Mouse (Mus musculus) intestine, embryonic 14.5 days (tissue): ENCODE measurements at regions not wholly inside any gene's neighbourhood (a gene's known extent, or its start where the extent isn't known, plus 50 kb on each side); places are given as distances from the start of the nearest gene placed in this dataset.

Experiments used
- ATAC-seq: fragments of 200-750 bp; cut with Nextera tagmentation; replicated peaks from 2 replicates; pipeline ENCODE4 v1.8.0; 2017; ENCODE audit warnings: low read depth, moderate number of reproducible peaks, moderate TSS enrichment, moderate library complexity; ENCODE audit not compliant: low FRiP score, low TSS enrichment
- DNase-seq: peaks from one replicate; pipeline ENCODE4 v3.0.0-alpha.2; 2018; ENCODE audit warnings: low spot score
- H3K27ac ChIP-seq: fragments of 300-500 bp; sonication (generic); 2 replicates; pipeline ENCODE4 v1.5.1; 2014; ENCODE audit warnings: low read depth, mild to moderate bottlenecking, control low read depth
- H3K27me3 ChIP-seq: fragments of 300-500 bp; sonication (generic); replicated peaks from 2 replicates; pipeline ENCODE4 v1.6.1; 2014; ENCODE audit warnings: low read length, control low read depth; ENCODE audit not compliant: control insufficient read depth, insufficient read depth
- H3K36me3 ChIP-seq: fragments of 300-500 bp; sonication (generic); 2 replicates; pipeline ENCODE4 v1.6.1; 2014; ENCODE audit warnings: low read length, control low read depth; ENCODE audit not compliant: control insufficient read depth, insufficient read depth
- H3K4me1 ChIP-seq: fragments of 300-500 bp; sonication (generic); replicated peaks from 2 replicates; pipeline ENCODE4 v1.6.1; 2014; ENCODE audit warnings: low read length, control low read depth, mixed read lengths; ENCODE audit not compliant: control insufficient read depth, insufficient read depth
- H3K4me2 ChIP-seq: fragments of 300-500 bp; sonication (generic); 2 replicates; pipeline ENCODE4 v1.6.1; 2014; ENCODE audit warnings: low read length
- H3K4me3 ChIP-seq: fragments of 300-500 bp; sonication (generic); 2 replicates; pipeline ENCODE4 v1.5.1; 2014; ENCODE audit warnings: low read depth, low read length, control low read depth, mixed read lengths
- H3K9ac ChIP-seq: fragments of 300-500 bp; sonication (generic); 2 replicates; pipeline ENCODE4 v1.6.1; 2014; ENCODE audit warnings: mild to moderate bottlenecking, low read length
- H3K9me3 ChIP-seq: fragments of 300-500 bp; sonication (generic); 2 replicates; pipeline ENCODE4 v1.6.1; 2016; ENCODE audit warnings: low read length, control low read depth; ENCODE audit not compliant: control insufficient read depth
- WGBS: fragments of 180-500 bp; shearing (Covaris S2); extraction: QIAGEN DNeasy Blood & Tissue Kit; methylation state at CpG from one replicate; pipeline ENCODE4 v1.1.7; 2014; 5-methylcytosine and 5-hydroxymethylcytosine counted together

GRCm38 (mm10) chrX:142534780-142535179 lies 144.4 kb upstream of the Acsl4 start:
- H3K4me3 ChIP-seq, result no peak overlapping the region

GRCm38 (mm10) chrX:142535540-142535939 lies 145.2 kb upstream of the Acsl4 start:
- no peaks in the 10 kb centered on the region for H3K36me3 ChIP-seq
- no peak overlapping the region for H3K4me2 ChIP-seq
- H3K4me1 ChIP-seq, result no peaks in the 10 kb centered on the region
- WGBS, result 71% methylated on average over 1 of the region's 1 CpGs
- no peaks in the 10 kb centered on the region for H3K9me3 ChIP-seq
- H3K27ac ChIP-seq, result no peak overlapping the region
- DNase-seq, result no peak
- no peak overlapping the region for H3K9ac ChIP-seq
- no peak overlapping the region for H3K4me3 ChIP-seq
- H3K27me3 ChIP-seq, result 0 out of 2 replicates have a peak, but pooled peaks cover 6% of the 10 kb centered on the region
- no peak for ATAC-seq

More at GRCm38 (mm10) chrX:142534780-142535179, 144.4 kb upstream of the Acsl4 start:
- 35% methylated on average over 8 of the region's 8 CpGs for WGBS
- Histone ChIP-seq H3K4me2 (no peak overlapping the region), H3K9ac (no peak overlapping the region), H3K4me1 (no peaks in the 10 kb centered on the region), H3K27ac (no peak overlapping the region), H3K36me3 (no peaks in the 10 kb centered on the region), H3K27me3 (0 out of 2 replicates have a peak, but pooled peaks cover 6% of the 10 kb centered on the region), H3K9me3 (no peaks in the 10 kb centered on the region)
- no peak for ATAC-seq
- DNase-seq, result no peak

GRCm38 (mm10) chrX:142535954-142536353 lies 145.3 kb upstream of the Tmem164 start:
- ATAC-seq (no peak), DNase-seq (no peak)
- H3K9me3 ChIP-seq, result no peaks in the 10 kb centered on the region
- no peak overlapping the region for H3K9ac ChIP-seq
- no peak overlapping the region for H3K4me3 ChIP-seq
- H3K4me1 ChIP-seq, result no peaks in the 10 kb centered on the region
- 0 out of 2 replicates have a peak, but pooled peaks cover 6% of the 10 kb centered on the region for H3K27me3 ChIP-seq
- no peaks in the 10 kb centered on the region for H3K36me3 ChIP-seq
- WGBS, result 97% methylated on average over 2 of the region's 2 CpGs
- no peak overlapping the region for H3K4me2 ChIP-seq
- H3K27ac ChIP-seq, result no peak overlapping the region

- ATAC-seq (no peak), DNase-seq (no peak)
- WGBS, result 82% methylated on average over 5 of the region's 5 CpGs
- no peaks in the 10 kb centered on the region for H3K36me3 ChIP-seq
- H3K9ac ChIP-seq, result no peak overlapping the region
- no peak overlapping the region for H3K4me2 ChIP-seq
- H3K27ac ChIP-seq, result no peak overlapping the region
- no peaks in the 10 kb centered on the region for H3K4me1 ChIP-seq
- 0 out of 2 replicates have a peak, but pooled peaks cover 6% of the 10 kb centered on the region for H3K27me3 ChIP-seq
- H3K4me3 ChIP-seq, result no peak overlapping the region
- no peaks in the 10 kb centered on the region for H3K9me3 ChIP-seq
Observed at GRCm38 (mm10) chrX:142537259-142537963, 143.8 kb upstream of the Tmem164 start.

GRCm38 (mm10) chrX:142540264-142540663 lies 140.9 kb upstream of the Tmem164 start:
- ATAC-seq, result peak; percentile 60; the same call in 1 of the 2 replicates
- Histone ChIP-seq H3K4me3 (no peak overlapping the region), H3K27ac (no peak overlapping the region), H3K27me3 (0 out of 2 replicates have a peak, but pooled peaks cover 15% of the 10 kb centered on the region), H3K9ac (no peak overlapping the region), H3K4me2 (no peak overlapping the region), H3K9me3 (no peaks in the 10 kb centered on the region), H3K36me3 (no peaks in the 10 kb centered on the region), H3K4me1 (no peaks in the 10 kb centered on the region)
- 10% methylated on average over 7 of the region's 7 CpGs for WGBS
- DNase-seq, result peak; percentile 62

GRCm38 (mm10) chrX:142552196-142552595 lies 129.0 kb upstream of the Tmem164 start:
- Histone ChIP-seq H3K36me3 (no peaks in the 10 kb centered on the region), H3K4me2 (no peak overlapping the region), H3K27ac (no peak overlapping the region), H3K4me3 (no peak overlapping the region), H3K9ac (no peak overlapping the region), H3K9me3 (no peaks in the 10 kb centered on the region), H3K4me1 (no peaks in the 10 kb centered on the region), H3K27me3 (no peaks in the 10 kb centered on the region)
- DNase-seq (no peak), ATAC-seq (no peak)
- WGBS, result 66% methylated on average over 4 of the region's 4 CpGs

GRCm38 (mm10) chrX:142554161-142554560 lies 127.0 kb upstream of the Tmem164 start:
- no peaks in the 10 kb centered on the region for H3K36me3 ChIP-seq
- no peak overlapping the region for H3K4me2 ChIP-seq
- no peak overlapping the region for H3K9ac ChIP-seq
- DNase-seq (no peak), ATAC-seq (no peak)
- no peaks in the 10 kb centered on the region for H3K27me3 ChIP-seq
- H3K4me1 ChIP-seq, result no peaks in the 10 kb centered on the region
- no peaks in the 10 kb centered on the region for H3K9me3 ChIP-seq
- H3K4me3 ChIP-seq, result no peak overlapping the region
- 17% methylated on average over 5 of the region's 5 CpGs for WGBS
- no peak overlapping the region for H3K27ac ChIP-seq

GRCm38 (mm10) chrX:142557496-142557895 lies 123.7 kb upstream of the Tmem164 start:
- ATAC-seq, result no peak
- Histone ChIP-seq H3K27me3 (no peaks in the 10 kb centered on the region), H3K9me3 (no peaks in the 10 kb centered on the region), H3K9ac (no peak overlapping the region), H3K4me2 (no peak overlapping the region), H3K27ac (no peak overlapping the region), H3K4me3 (no peak overlapping the region), H3K4me1 (no peaks in the 10 kb centered on the region), H3K36me3 (no peaks in the 10 kb centered on the region)
- DNase-seq, result no peak
- 74% methylated on average over 5 of the region's 5 CpGs for WGBS
